Mouse (Mus musculus) lung, adult 2 months (tissue): ENCODE measurements around the gene Spg11.

Source experiments
- CTCF ChIP-seq: fragments of 200-500 bp; IDR thresholded peaks from 2 replicates; pipeline ENCODE4 v1.5.1; 2011; ENCODE audit warnings: mild to moderate bottlenecking, low read length, control low read depth; ENCODE audit not compliant: insufficient read depth
- POLR2A ChIP-seq: fragments of 200-500 bp; IDR thresholded peaks from 2 replicates; pipeline ENCODE4 v1.6.1; 2011; ENCODE audit warnings: low read depth, mild to moderate bottlenecking, control low read depth, low read length, borderline replicate concordance; ENCODE audit errors: extremely low read depth

DNA sequence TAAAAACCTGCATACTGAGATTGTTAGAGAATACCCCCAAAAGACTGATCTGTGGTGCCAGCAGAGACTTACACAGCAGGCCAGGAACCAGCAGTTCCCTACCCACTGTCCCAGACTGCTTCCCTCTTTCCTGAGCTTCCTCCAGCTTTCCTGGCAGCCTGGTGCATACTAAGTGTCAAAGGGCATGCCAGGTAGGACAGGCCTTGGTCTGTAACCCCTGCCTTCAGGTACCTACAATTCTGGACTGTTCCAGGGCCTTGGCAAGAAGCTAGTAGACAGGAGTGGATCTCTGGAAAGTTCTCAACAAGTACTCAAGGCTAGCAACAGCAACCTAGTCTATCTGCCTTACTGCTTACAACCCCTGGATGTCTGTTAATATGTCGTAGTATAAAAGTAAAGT, 33.0 kb upstream of the Spg11 start:
- TF ChIP-seq CTCF, result no peak
- TF ChIP-seq POLR2A, result no peak
